Mouse (Mus musculus): ENCODE measurements around the gene Ocln.
"Not testable (repeated sequence)": the region's sequence is repeated elsewhere in the genome, so short reads cannot be mapped to it uniquely, and the experiment has no call there.

Gene Ocln

GRCm38 (mm10) chr13:100491623-100492022 is 60.9 kb downstream of the Ocln start:
- DNase-seq: no peak

- DNase-seq: no peak
Measured at GRCm38 (mm10) chr13:100490424-100490823, 62.1 kb downstream of the Ocln start.

GRCm38 (mm10) chr13:100483610-100484009 is 68.9 kb downstream of the Ocln start:
- no peak for DNase-seq

GRCm38 (mm10) chr13:100463527-100464222 is 88.8 kb downstream of the Ocln start:
- no peak for DNase-seq

GRCm38 (mm10) chr13:100461336-100461735 is 91.2 kb downstream of the Ocln start:
- DNase-seq: no peak

GRCm38 (mm10) chr13:100452415-100453127 is 99.9 kb downstream of the Ocln start, which contains the start of gene Naip1:
Naip1 (minus strand) TSS chr13:100452869.
- DNase-seq: not testable (repeated sequence)

GRCm38 (mm10) chr13:100449495-100449894 is 103.0 kb downstream of the Ocln start:
- DNase-seq: no peak

All from right cerebral cortex, postnatal 25 days (tissue).